Mouse (Mus musculus) urinary bladder, postnatal 14 days (tissue): ENCODE measurements at regions not wholly inside any gene's neighbourhood (a gene's known extent, or its start where the extent isn't known, plus 50 kb on each side); places are given as distances from the start of the nearest gene placed in this dataset.

ENCODE experiments used
- DNase-seq: peaks from one replicate; pipeline ENCODE4 v3.0.0; 2021; ENCODE audit warnings: low spot score

- no peak for DNase-seq
Measured at GRCm38 (mm10) chr3:17795271-17796260, 152.6 kb upstream of the Cypt12 start.

- no peak for DNase-seq
Measured at GRCm38 (mm10) chr3:17796766-17797165, 151.4 kb upstream of the Cypt12 start.

GRCm38 (mm10) chr3:17798399-17798798, 149.8 kb upstream of the Cypt12 start:
- DNase-seq = no peak

- DNase-seq = no peak
Measured at GRCm38 (mm10) chr3:17799120-17799519, 149.1 kb upstream of the Cypt12 start.

- DNase-seq = no peak
Measured at GRCm38 (mm10) chr3:17800810-17801209, 147.4 kb upstream of the Cypt12 start.

GRCm38 (mm10) chr3:17801479-17801878, 146.7 kb upstream of the Cypt12 start:
- DNase-seq = no peak

- no peak for DNase-seq
Measured at GRCm38 (mm10) chr3:17805185-17805584, 143.0 kb upstream of the Cypt12 start.

GRCm38 (mm10) chr3:17811290-17811689, 136.9 kb upstream of the Cypt12 start:
- no peak for DNase-seq

GRCm38 (mm10) chr3:17824201-17824600, 124.0 kb upstream of the Cypt12 start:
- DNase-seq = no peak

GRCm38 (mm10) chr3:17824662-17825061, 123.5 kb upstream of the Cypt12 start:
- DNase-seq = no peak

- DNase-seq = no peak
Measured at GRCm38 (mm10) chr3:17825254-17825890, 122.8 kb upstream of the Cypt12 start.

- DNase-seq = peak; percentile 62
Measured at GRCm38 (mm10) chr3:17834706-17835105, 113.5 kb upstream of the Cypt12 start.

GRCm38 (mm10) chr3:17847609-17848008, 100.6 kb upstream of the Cypt12 start:
- no peak for DNase-seq

- DNase-seq = peak; percentile 14
Measured at GRCm38 (mm10) chr3:17848181-17848580, 100.0 kb upstream of the Cypt12 start.

GRCm38 (mm10) chr3:17862367-17862766, 85.8 kb upstream of the Cypt12 start:
- DNase-seq = no peak

- DNase-seq = no peak
Measured at GRCm38 (mm10) chr3:17865112-17865511, 83.1 kb upstream of the Cypt12 start.

GRCm38 (mm10) chr3:17870895-17871482, 77.2 kb upstream of the Cypt12 start:
- DNase-seq = peak; percentile 3

- no peak for DNase-seq
Measured at GRCm38 (mm10) chr3:17895869-17896268, 52.3 kb upstream of the Cypt12 start.

GRCm38 (mm10) chr3:17896756-17897155, 51.5 kb upstream of the Cypt12 start:
- no peak for DNase-seq
